Mouse (Mus musculus) c-Kit-negative CD71-positive TER-119-positive erythroid progenitor cells, embryonic 14.5 days (primary cell): ENCODE data around the gene Foxf1.

Experiments used
- DNase-seq: peaks from one replicate; pipeline ENCODE4 v3.0.0-alpha.2; 2013; ENCODE audit warnings: low read depth, low spot score

The Foxf1 gene

GRCm38 (mm10) chr8:121113261-121113660 is 29.1 kb downstream of the Foxf1 start:
- DNase-seq: peak; percentile 62

- DNase-seq: no peak
Observed at GRCm38 (mm10) chr8:121115136-121115535, 30.9 kb downstream of the Foxf1 start.

GRCm38 (mm10) chr8:121115948-121116347 is 31.8 kb downstream of the Foxf1 start, which contains the start of gene Foxc2:
Gene Foxc2 (plus strand): TSS chr8:121116171.
- no peak for DNase-seq

DNA sequence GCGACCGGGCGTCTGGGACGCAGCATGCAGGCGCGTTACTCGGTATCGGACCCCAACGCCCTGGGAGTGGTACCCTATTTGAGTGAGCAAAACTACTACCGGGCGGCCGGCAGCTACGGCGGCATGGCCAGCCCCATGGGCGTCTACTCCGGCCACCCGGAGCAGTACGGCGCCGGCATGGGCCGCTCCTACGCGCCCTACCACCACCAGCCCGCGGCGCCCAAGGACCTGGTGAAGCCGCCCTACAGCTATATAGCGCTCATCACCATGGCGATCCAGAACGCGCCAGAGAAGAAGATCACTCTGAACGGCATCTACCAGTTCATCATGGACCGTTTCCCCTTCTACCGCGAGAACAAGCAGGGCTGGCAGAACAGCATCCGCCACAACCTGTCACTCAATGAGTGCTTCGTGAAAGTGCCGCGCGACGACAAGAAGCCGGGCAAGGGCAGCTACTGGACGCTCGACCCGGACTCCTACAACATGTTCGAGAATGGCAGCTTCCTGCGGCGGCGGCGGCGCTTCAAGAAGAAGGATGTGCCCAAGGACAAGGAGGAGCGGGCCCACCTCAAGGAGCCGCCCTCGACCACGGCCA is 32.5 kb downstream of the Foxf1 start:
- no peak for DNase-seq

- DNase-seq: no peak
Observed at GRCm38 (mm10) chr8:121117186-121117651, 33.0 kb downstream of the Foxf1 start.

- no peak for DNase-seq
Observed at GRCm38 (mm10) chr8:121117906-121118305, 33.7 kb downstream of the Foxf1 start.

DNA sequence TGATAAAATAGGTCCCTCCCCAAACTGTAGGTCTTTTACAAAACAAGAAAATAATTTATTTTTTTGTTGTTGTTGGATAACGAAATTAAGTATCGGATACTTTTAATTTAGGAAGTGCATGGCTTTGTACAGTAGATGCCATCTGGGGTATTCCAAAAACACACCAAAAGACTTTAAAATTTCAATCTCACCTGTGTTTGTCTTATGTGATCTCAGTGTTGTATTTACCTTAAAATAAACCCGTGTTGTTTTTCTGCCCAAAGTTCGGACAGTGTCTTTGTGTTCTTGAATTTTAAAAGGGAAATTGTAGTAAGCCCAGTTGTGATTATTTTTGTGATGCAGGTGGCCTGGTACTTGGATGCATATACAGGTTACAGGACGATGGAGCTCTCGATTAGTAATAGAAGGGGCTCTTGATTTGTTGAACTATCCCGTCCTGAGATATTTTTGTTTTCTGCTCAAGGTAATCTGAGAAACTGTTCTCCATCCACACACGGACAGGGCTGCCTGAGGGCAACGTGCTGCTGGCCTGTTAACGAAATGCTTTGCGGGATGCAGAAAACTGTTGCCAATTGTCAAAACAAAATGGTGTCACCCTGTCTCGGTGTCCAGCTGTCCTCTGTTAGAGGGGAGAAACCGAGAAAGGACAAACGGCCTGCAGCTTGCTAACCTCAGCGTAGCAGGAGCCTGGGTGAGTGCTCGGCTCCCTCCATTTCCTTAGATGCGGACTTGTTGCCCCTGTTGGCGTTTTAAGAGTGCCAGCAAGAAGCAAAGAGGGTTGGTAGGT is 34.6 kb downstream of the Foxf1 start:
- DNase-seq: no peak

DNA sequence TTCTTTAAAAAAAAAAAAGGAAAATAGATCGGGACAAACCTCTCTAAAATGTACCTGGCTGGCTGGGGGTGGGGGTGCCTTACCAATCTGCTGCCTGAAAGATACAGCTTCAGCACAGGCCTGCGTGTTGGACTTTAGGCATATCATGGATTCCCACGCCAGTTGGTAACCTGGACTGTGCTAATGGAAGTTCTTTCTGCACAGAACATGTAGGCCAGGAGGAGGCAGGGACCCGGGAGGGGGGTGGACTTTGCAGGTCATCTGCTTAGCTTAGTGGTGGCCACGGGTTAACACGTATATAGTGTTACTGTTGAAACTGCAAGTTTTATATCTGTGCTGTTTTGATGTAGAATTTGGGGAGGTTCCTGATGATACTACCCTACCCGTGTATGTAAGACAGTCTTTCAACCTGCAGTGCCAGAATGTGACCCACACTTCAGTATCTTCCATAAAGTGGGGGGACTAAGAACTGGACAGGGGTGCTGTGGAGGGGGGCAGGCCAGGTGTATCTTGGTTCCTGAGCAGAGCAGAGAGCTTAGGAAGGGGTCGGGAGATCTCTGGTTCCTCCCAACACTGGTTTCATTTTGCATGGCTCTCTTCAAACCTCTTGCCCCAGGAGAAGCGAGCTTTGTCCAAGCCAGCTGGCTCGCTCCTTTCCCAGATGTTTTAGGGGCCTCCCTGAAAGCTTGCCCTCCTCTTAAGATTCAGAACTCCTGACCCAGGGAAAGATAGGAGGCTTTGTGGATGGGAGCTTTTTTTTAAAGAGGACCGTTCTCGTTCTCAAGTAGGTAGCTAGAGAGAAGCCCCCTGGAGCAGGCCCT is 35.7 kb downstream of the Foxf1 start:
- DNase-seq: no peak

DNA sequence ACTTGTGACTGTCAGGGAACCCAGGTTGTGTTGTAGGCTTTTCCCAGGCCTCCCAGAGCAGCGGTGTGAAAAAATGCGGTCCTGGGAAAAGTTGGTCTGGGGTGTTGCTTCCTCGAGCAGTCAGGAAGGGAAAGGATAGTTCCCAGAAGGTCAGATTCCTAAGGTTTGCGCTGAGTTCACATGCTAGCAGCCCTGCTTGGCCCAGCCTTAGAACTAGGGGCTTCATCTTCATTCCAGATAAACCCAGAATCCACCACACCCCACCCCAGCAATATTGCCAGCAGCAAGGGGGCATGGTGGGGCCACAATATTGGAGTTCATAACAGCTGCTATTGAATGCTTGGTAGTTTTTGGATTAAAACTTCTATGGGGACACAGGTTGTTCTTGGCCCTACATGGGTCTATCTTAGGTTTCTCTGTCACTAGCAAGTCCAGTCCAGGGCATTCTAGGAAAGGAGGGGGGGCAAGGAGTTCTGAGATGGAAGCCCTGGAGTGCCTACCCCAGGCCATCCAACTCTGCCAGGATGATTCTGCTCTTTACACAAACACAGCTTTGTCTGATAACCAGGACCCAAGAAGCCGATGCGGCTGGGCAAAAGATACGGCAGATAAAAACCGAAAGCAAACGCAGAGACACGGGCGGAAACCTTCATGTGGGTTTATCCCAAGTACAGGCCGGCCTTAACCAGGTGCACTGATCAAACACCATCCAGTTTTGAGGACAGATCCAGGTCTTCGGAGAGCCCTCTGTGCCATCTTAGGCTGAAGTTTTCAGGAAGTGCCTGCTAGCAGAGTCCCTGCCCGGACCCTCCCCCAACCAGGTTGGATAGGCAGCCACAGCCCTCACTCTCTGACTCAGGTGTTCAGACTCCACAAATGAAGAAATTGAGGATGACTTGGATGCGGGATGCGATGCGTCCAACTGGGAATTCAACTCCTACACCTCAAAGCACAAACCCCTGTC is 36.6 kb downstream of the Foxf1 start:
- no peak for DNase-seq

DNA sequence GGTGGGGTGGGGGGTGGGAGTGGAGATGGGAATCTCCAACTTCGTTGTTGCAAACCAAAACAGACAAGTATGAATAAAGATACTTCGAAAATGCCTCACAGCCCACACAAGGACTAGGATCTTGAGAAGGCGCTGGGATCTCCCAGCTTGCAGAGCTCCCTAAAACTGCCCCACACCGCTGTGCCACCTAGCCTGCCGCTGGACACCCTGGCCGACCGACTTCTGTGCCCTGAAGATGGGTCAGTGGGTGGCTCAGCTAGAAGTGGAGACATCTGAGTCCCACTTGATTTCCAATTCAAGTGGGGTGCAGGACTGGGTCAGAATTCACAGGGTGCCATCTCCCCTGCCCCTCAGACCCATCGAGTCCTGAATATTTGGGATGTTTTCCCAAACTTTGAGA is 37.5 kb downstream of the Foxf1 start:
- DNase-seq: no peak

DNA sequence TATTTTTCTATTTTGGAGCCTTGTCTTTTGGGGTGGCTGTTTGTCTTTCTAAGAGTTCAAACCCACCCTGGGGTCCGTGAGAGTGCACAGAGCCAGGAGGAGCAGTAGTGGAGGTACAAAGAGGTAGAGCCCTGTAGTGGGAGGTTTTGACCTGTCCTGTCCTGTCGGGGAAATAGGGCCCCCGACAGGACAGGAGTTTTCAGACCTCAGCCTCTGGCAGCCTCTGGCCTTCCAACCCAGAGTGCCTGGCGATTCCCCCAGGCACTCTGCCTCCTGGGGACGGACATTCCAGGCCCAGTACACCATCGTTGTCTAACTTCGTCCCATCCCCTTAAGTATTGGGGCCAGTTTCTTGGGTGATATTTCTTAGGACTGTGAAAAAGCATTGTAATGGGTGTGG is 38.2 kb downstream of the Foxf1 start:
- DNase-seq: no peak

- no peak for DNase-seq
Observed at GRCm38 (mm10) chr8:121123113-121123512, 38.9 kb downstream of the Foxf1 start.

- DNase-seq: no peak
Observed at GRCm38 (mm10) chr8:121124547-121125239, 40.5 kb downstream of the Foxf1 start.

DNA sequence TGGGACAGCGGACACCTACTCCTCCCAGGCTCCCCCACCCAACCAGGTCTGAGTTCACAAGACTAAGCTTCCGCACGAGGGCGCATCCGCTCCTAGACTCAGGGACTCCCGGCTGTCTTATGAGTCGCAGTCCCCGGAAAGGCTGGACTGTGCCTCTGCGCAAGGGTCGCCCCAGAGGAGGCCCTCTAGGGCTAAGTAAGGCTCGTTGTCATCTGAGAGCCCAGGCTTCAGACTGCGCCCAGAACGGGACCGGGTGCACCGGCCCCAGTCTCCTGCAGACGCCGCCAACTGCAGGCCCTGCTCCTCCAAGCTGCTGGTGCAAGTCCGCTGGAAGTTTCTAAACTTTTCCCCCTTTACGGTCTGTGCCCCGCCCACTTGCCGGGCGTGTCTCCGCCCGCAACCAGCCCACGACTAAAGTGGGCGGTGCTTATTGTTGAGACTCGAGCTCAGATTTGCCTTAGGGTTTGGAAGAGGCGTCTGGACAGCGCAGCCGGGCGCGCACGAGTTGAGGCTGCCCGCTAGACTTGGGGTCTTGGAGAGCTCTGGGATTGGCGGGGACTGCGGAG is 41.2 kb downstream of the Foxf1 start:
- DNase-seq: no peak

- no peak for DNase-seq
Observed at GRCm38 (mm10) chr8:121126191-121126590, 42.0 kb downstream of the Foxf1 start.

DNA sequence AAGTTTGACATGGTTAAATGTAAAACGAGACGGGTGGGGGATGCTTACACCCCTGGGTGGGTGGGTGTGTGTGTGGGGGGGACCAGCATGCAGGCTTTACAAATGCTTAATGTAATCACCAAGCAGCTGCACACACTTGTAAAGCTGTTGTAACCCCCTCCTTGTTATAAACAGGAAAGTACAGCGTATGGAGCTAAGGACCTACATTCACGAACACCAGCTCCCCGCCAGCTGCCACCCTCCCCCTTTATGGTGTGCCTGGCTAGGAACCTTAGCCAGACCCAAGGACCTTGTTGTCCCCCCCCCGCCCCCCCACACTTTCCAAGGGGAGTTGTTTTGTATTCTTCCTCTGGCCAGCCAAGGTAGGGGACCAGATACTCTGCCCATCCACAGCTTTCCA is 42.5 kb downstream of the Foxf1 start:
- no peak for DNase-seq

DNA sequence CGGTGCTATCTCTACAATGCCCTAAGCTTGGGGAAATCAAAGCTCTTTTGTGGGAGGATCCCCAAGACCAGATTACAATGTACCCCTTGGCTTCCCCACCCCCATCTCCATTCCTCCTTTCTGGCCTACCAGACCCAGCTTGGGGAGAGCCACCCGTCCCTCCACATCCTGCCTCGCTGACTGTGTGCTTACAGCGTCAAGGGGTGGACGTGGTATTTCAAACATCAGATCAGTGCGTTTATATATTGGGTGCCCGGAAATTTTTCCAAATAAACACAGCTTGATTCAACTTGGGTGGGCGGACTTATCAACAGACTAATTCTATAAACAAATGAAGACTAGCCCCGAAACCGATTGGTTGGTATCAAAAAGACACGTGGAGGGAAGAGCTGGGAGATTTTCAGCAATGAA is 43.1 kb downstream of the Foxf1 start:
- no peak for DNase-seq

GRCm38 (mm10) chr8:121127756-121128375 is 43.7 kb downstream of the Foxf1 start, which contains the start of gene Foxl1:
Gene Foxl1 (plus strand): TSS chr8:121127940.
- no peak for DNase-seq

DNA sequence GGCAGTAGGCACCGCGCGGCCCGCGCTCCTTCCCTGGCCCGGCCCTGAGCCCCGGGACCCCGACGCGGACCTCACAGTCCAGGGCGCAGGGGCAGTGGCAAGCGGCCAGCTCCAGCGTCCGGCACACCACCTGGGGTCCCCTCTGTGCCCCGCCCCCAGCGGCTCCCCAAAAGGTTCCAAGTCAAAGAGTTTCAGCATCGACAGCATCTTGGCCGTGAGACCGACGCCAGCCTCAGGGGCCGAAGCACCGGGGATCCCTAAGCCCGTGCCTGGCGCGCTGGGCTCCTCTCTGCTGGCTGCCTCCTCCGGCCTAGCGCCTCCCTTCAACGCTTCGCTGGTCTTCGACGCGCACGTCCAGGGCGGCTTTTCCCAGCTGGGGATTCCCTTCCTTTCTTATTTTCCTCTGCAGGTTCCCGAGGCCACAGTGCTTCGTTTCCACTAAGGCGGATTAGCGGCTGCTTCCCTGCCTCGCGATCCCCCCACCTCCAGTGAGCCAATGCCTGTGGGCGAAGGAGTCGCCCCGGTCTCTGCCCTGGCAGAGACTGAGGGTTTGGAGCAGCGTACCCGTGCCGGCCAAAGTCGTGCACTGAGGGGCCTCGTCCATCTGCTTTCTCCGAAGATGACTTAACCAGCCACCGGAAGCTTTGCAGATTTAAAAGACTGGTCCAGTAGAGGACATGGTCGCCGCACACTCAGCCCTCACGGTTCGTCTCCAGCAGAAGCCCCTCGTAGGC is 44.5 kb downstream of the Foxf1 start:
- DNase-seq: no peak
